Mouse (Mus musculus): Measurements from ENCODE around the gene Tmem256. TPM values are rescaled to one million over a fixed set of nuclear protein-coding genes. Genes with fewer than 3 reads are reported as not detected.

Tmem256 gene
- total and polyA plus RNA-seq, 2 experiments from 2014 or later, result 78.5 to 411 TPM

DNA sequence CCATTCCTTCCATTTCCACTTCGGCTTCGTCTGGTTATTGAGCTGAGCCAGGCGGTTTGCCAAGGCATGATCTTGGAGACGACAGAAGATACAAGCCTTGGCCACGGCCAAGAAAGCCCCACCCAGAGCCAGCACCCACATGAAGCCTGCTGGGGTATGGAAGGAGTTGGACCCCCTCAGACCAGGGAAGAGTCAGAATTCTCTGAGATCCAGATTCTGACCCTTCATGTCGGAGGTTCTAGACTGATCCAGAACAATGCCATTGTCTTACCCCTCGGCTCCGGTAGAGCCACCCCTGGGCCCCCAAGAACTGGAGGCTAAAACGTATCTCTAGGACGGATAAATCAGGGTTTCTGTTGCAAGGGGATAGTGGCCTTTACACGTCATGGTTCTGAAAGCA lies 39.6 kb downstream of the Tmem256 start, which contains the start of gene Tmem95:
Tmem95 (minus strand) TSS at position 141 of the 400 bp plus-strand sequence.
- H3K9ac ChIP-seq (replicated peaks; ENCODE audit: low read depth, low read length), result no peak within 1 kb of the TSS; the same call in 1 of the 2 replicates
- H3K27ac ChIP-seq (ENCODE audit: low read depth), result peak within 1 kb of the TSS; percentile 79; the same call in 1 of the 2 replicates
- no peaks in the 10 kb centered on the region for H3K36me3 ChIP-seq (replicated peaks; ENCODE audit: control insufficient read depth, insufficient read depth, low read length)
- no peaks in the 10 kb centered on the region for H3K9me3 ChIP-seq (replicated peaks; ENCODE audit: control insufficient read depth, low read length)
- TF ChIP-seq CTCF (IDR thresholded peaks at IDR 0.05; ENCODE audit: low read depth) (no peak), EP300 (IDR thresholded peaks at IDR 0.05; ENCODE audit: low read depth) (no peak)
- H3K4me1 ChIP-seq (ENCODE audit: control insufficient read depth, insufficient read depth), result peaks cover 8% of the 10 kb centered on the region; the same call in 1 of the 2 replicates
- ATAC-seq (ENCODE audit: insufficient read depth, low read depth) (no peak), DNase-seq (ENCODE audit: low spot score) (no peak)
- 84% methylated on average over 11 of the region's 11 CpGs for WGBS
- H3K4me2 ChIP-seq (ENCODE audit: low read depth, low read length), result peak within 1 kb of the TSS; percentile 81
- no peaks in the 10 kb centered on the region for H3K27me3 ChIP-seq (ENCODE audit: control insufficient read depth, insufficient read depth, low read length)
- H3K4me3 ChIP-seq (ENCODE audit: low read depth, low read length), result no peak within 1 kb of the TSS

DNA sequence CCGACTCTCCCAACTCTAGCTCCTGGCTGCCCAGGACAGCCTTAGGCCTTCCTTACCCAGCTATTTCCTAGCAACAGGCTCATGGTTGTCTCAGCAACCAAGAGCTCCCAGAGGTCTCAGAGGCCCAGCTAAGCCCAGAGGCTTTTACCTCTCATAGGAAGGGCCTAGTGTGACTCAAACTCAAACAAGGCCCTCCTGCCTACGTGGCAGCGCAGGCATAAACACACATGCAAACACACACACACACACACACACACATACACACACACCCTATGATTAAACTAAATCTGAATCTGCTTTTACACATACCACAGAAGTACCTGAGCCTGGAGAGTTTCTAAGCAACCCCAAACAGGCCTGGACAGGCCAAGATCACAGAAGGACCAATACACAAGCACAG lies 40.1 kb downstream of the Tmem256 start:
- H3K9me3 ChIP-seq (replicated peaks; ENCODE audit: control insufficient read depth, low read length), result no peaks in the 10 kb centered on the region
- H3K27ac ChIP-seq (ENCODE audit: low read depth), result no peak overlapping the region
- WGBS, result 69% methylated on average over 3 of the region's 3 CpGs
- no peak overlapping the region for H3K4me3 ChIP-seq (ENCODE audit: low read depth, low read length)
- H3K9ac ChIP-seq (replicated peaks; ENCODE audit: low read depth, low read length), result no peak overlapping the region
- 0 out of 2 replicates have a peak overlapping the region, but pooled peaks have one; percentile 81 for H3K4me2 ChIP-seq (ENCODE audit: low read depth, low read length)
- no peak for DNase-seq (ENCODE audit: low spot score)
- ATAC-seq (ENCODE audit: insufficient read depth, low read depth), result no peak
- TF ChIP-seq CTCF (IDR thresholded peaks at IDR 0.05; ENCODE audit: low read depth) (no peak), EP300 (IDR thresholded peaks at IDR 0.05; ENCODE audit: low read depth) (no peak)
- no peaks in the 10 kb centered on the region for H3K36me3 ChIP-seq (replicated peaks; ENCODE audit: control insufficient read depth, insufficient read depth, low read length)
- H3K4me1 ChIP-seq (ENCODE audit: control insufficient read depth, insufficient read depth), result peaks cover 8% of the 10 kb centered on the region; the same call in 1 of the 2 replicates
- H3K27me3 ChIP-seq (ENCODE audit: control insufficient read depth, insufficient read depth, low read length), result no peaks in the 10 kb centered on the region

DNA sequence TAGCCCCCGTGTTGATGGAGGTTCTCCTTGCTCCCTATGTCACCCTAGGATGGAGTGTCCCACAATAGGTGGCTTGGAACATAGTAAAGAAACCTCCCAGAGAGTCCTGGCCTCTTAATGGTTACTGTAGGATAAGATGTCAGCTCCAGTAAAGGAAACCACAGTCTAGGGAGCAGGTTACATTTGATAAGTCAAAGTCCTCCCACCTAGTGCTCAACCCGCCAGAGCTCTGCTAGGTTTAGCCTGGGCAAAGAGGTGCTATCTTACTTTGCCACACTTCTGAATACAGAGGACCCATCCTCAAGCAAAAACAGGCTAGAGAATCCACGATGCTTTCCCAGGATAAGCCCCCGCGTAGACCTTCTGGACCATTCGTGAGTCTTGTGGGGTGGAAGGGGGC lies 40.6 kb downstream of the Tmem256 start:
- Histone ChIP-seq H3K4me2 (ENCODE audit: low read depth, low read length) (peak overlapping the region; percentile 81; the same call in 1 of the 2 replicates), H3K9me3 (replicated peaks; ENCODE audit: control insufficient read depth, low read length) (no peaks in the 10 kb centered on the region), H3K4me1 (ENCODE audit: control insufficient read depth, insufficient read depth) (peaks cover 8% of the 10 kb centered on the region; the same call in 1 of the 2 replicates), H3K27me3 (ENCODE audit: control insufficient read depth, insufficient read depth, low read length) (no peaks in the 10 kb centered on the region), H3K9ac (replicated peaks; ENCODE audit: low read depth, low read length) (no peak overlapping the region), H3K4me3 (ENCODE audit: low read depth, low read length) (0 out of 2 replicates have a peak overlapping the region, but pooled peaks have one; percentile 58), H3K36me3 (replicated peaks; ENCODE audit: control insufficient read depth, insufficient read depth, low read length) (no peaks in the 10 kb centered on the region), H3K27ac (ENCODE audit: low read depth) (no peak overlapping the region)
- ATAC-seq (ENCODE audit: insufficient read depth, low read depth), result no peak
- no peak for TF ChIP-seq CTCF (IDR thresholded peaks at IDR 0.05; ENCODE audit: low read depth)
- no peak for TF ChIP-seq EP300 (IDR thresholded peaks at IDR 0.05; ENCODE audit: low read depth)
- WGBS, result 82% methylated on average over 6 of the region's 6 CpGs
- DNase-seq (ENCODE audit: low spot score), result no peak

DNA sequence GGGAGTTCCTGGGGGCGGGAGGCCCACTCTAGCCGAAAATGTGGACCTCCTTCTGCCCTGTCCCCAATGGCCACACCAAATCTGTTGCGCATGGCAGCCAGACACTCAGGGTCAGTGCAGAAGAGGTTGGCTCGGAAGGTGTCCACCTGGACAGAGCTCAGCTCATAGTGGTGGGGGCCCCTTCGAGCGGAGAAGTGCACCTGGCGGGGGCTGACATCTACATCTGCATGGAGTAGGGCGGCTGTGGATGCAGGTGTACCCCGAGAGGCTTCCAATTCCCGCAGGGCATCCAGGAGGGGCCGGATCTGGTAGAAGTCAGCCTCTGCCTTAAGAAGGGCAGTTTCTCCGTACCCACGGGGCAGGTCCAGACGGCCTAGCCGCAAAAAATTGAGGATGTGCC lies 41.4 kb downstream of the Tmem256 start:
- no peak overlapping the region for H3K27ac ChIP-seq (ENCODE audit: low read depth)
- TF ChIP-seq EP300 (IDR thresholded peaks at IDR 0.05; ENCODE audit: low read depth) (no peak), CTCF (IDR thresholded peaks at IDR 0.05; ENCODE audit: low read depth) (no peak)
- no peak for ATAC-seq (ENCODE audit: insufficient read depth, low read depth)
- no peak for DNase-seq (ENCODE audit: low spot score)
- H3K36me3 ChIP-seq (replicated peaks; ENCODE audit: control insufficient read depth, insufficient read depth, low read length), result no peaks in the 10 kb centered on the region
- peaks cover 8% of the 10 kb centered on the region; the same call in 1 of the 2 replicates for H3K4me1 ChIP-seq (ENCODE audit: control insufficient read depth, insufficient read depth)
- H3K9me3 ChIP-seq (replicated peaks; ENCODE audit: control insufficient read depth, low read length), result no peaks in the 10 kb centered on the region
- no peaks in the 10 kb centered on the region for H3K27me3 ChIP-seq (ENCODE audit: control insufficient read depth, insufficient read depth, low read length)
- peak overlapping the region; percentile 59; the same call in 1 of the 2 replicates for H3K9ac ChIP-seq (replicated peaks; ENCODE audit: low read depth, low read length)
- peak overlapping the region; percentile 81 for H3K4me2 ChIP-seq (ENCODE audit: low read depth, low read length)
- 58% methylated on average over 15 of the region's 15 CpGs for WGBS
- H3K4me3 ChIP-seq (ENCODE audit: low read depth, low read length), result peak overlapping the region; percentile 58

DNA sequence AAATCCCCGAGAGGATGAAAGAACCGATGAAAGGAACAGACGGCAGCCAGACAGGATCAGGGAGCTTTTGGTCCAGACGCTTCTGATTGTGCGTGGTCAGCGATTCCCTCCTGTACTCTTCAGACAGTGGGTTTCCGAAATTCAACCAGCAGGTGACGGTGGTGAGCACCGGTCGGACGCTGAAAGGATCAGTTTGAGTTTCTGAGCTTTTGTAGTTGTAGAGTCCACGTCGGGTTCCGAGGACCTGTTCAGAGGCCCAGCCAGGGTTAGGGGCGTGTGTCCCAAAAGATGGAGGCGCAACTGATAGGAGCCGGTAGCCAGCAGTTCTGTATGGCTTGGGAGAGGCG lies 42.2 kb downstream of the Tmem256 start:
- under 1% methylated on average over 18 of the region's 18 CpGs for WGBS
- ATAC-seq (ENCODE audit: insufficient read depth, low read depth) (peak; percentile 49), DNase-seq (ENCODE audit: low spot score) (peak; percentile 79)
- peak overlapping the region; percentile 81 for H3K4me2 ChIP-seq (ENCODE audit: low read depth, low read length)
- H3K27ac ChIP-seq (ENCODE audit: low read depth), result peak overlapping the region; percentile 90
- H3K9me3 ChIP-seq (replicated peaks; ENCODE audit: control insufficient read depth, low read length), result no peaks in the 10 kb centered on the region
- H3K36me3 ChIP-seq (replicated peaks; ENCODE audit: control insufficient read depth, insufficient read depth, low read length), result no peaks in the 10 kb centered on the region
- no peaks in the 10 kb centered on the region for H3K27me3 ChIP-seq (ENCODE audit: control insufficient read depth, insufficient read depth, low read length)
- peaks cover 8% of the 10 kb centered on the region; the same call in 1 of the 2 replicates for H3K4me1 ChIP-seq (ENCODE audit: control insufficient read depth, insufficient read depth)
- H3K4me3 ChIP-seq (ENCODE audit: low read depth, low read length), result peak overlapping the region; percentile 58
- TF ChIP-seq CTCF (IDR thresholded peaks at IDR 0.05; ENCODE audit: low read depth) (peak; percentile 78), EP300 (IDR thresholded peaks at IDR 0.05; ENCODE audit: low read depth) (no peak)
- H3K9ac ChIP-seq (replicated peaks; ENCODE audit: low read depth, low read length), result peak overlapping the region; percentile 59

All from heart, postnatal 0 days (tissue).